Mouse (Mus musculus) heart, adult 11 months (tissue): Measurements from ENCODE around the gene Mreg.

Source experiments
- DNase-seq: peaks from one replicate; pipeline ENCODE4 v3.0.0; 2022

Gene Mreg

DNA sequence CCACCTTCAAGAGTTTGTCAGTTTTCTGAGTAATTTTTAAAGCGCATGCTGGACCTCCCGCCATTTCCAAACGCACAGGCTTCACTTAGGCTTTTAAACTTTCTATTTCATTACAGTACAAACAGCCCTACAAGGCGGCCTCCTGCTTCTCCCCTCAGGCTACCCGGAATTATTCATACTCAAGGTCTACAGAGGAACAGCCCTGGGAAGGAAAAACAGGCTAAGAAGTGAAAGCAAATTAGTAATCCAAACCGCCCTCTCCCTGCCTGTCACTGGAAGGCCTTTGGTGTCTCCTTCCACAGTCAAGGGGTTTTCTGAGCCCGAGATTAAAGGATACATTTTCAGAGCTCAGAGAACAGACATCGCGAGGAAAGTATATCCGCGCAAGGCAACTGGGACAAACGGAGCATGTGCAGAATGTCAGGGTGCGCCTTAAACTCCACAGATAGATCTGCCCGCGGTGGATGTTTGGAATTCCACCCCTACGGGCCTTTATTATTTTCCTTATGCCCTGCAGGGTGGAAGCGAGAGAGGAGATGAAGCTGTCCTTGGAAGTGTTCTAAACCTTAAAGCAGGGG, 90.4 kb downstream of the Mreg start:
- DNase-seq: no peak

DNA sequence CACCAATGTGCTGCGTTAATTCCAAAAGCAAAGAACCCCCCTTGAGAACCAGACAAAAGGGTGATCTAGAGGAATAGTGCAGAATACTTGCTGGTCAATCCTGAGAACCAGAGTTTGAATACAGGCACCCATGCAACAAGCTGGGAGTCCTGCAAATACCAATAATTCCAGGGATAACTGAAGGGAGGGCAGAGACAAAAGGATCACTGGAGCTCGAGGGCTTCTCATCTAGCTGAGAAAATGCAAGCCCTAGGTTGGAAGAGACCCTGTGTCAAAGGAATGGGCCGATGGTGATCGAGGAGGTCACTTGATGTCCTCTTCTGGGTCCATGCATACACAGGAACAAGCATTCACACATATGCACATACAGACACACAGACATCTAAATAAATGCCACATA, 92.1 kb downstream of the Mreg start:
- no peak for DNase-seq

DNA sequence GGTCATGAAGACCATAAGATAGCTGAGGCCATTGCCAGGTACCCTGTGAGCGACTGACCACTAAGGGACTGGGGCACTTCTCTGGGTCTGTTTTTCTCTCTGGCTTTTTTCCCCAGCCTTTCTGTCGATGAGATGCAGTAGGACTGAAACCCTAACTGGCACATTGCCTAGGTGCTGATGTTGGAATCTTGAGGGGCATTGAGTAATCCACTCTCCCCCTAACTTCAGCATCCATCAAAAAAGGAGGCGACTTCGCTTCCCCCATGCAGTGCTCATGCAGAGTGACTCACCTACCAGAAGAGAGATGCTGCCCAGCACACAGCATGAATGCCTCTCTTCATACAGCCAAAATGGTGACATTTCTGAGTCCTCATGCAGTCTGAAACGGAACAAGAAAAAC, 97.9 kb downstream of the Mreg start:
- no peak for DNase-seq
